Comparison of ENCODE assay signal across 8 mouse cellular contexts in genomic region chr8:84010625-84011611, GRCm38 (mm10). TPM values are rescaled to one million over a fixed set of nuclear protein-coding genes. Genes with fewer than 3 reads are reported as not detected.
DNase-seq lines count a peak whose midpoint lies in the region; ATAC-seq and TF ChIP-seq lines count a peak whose summit lies in the region.

No protein-coding gene starts in this region.

- H3K36me3 ChIP-seq in erythroblast, embryonic 14.5 days (ENCODE audit: control insufficient read depth): no peaks in the 10 kb centered on the region; the same call in 1 of the 2 replicates
- no peaks in the 10 kb centered on the region for H3K36me3 ChIP-seq in heart, postnatal 0 days (replicated peaks; ENCODE audit: control insufficient read depth, insufficient read depth, low read length)
- no peaks in the 10 kb centered on the region for H3K36me3 ChIP-seq in lung, postnatal 0 days (ENCODE audit: insufficient read depth, low read length)

- H3K27me3 ChIP-seq in erythroblast, embryonic 14.5 days (ENCODE audit: control insufficient read depth): peaks cover 64% of the 10 kb centered on the region
- peaks cover 37% of the 10 kb centered on the region for H3K27me3 ChIP-seq in heart, postnatal 0 days (ENCODE audit: control insufficient read depth, insufficient read depth, low read length)
- peaks cover 27% of the 10 kb centered on the region for H3K27me3 ChIP-seq in lung, postnatal 0 days (replicated peaks; ENCODE audit: insufficient read depth, low read length)

- TF ChIP-seq CTCF in bone marrow macrophage, adult 2 months (IDR thresholded peaks at IDR 0.05; ENCODE audit: low read depth, low read length): no peak
- peak; percentile 46 for TF ChIP-seq CTCF in heart, postnatal 0 days (IDR thresholded peaks at IDR 0.05; ENCODE audit: low read depth)
- TF ChIP-seq CTCF in lung, postnatal 0 days (IDR thresholded peaks at IDR 0.05): peak; percentile 78

- H3K4me1 ChIP-seq in bone marrow macrophage, adult 2 months (ENCODE audit: control insufficient read depth, insufficient read depth, low read length): peaks cover 9% of the 10 kb centered on the region
- peaks cover 17% of the 10 kb centered on the region for H3K4me1 ChIP-seq in erythroblast, embryonic 14.5 days (ENCODE audit: control insufficient read depth)
- H3K4me1 ChIP-seq in heart, postnatal 0 days (ENCODE audit: control insufficient read depth, insufficient read depth): peaks cover 18% of the 10 kb centered on the region
- peaks cover 10% of the 10 kb centered on the region for H3K4me1 ChIP-seq in lung, postnatal 0 days (ENCODE audit: insufficient read depth, low read depth, low read length)

- DNase-seq in CD8-positive naive resting alpha-beta T cell, adult 2 months (ENCODE audit: low read depth in 2 of 2, low spot score in 2 of 2): peak; percentile 49 to 51
- peak; percentile 69 for DNase-seq in heart, postnatal 0 days (ENCODE audit: low spot score)
- peak; percentile 87 for DNase-seq in kidney, postnatal 14 days
- DNase-seq in lung, postnatal 0 days (ENCODE audit: low spot score): peak; percentile 72
- DNase-seq in retina, embryonic 14.5 days (ENCODE audit: low spot score): peak; percentile 83
- DNase-seq in thymus, postnatal 36 days: peak; percentile 67 to 77

- no peak for TF ChIP-seq EP300 in heart, postnatal 0 days (IDR thresholded peaks at IDR 0.05; ENCODE audit: low read depth)
- no peak for TF ChIP-seq EP300 in lung, postnatal 0 days (IDR thresholded peaks at IDR 0.05)

- no peak overlapping the region for H3K27ac ChIP-seq in bone marrow macrophage, adult 2 months (ENCODE audit: insufficient read depth, low read depth, low read length)
- H3K27ac ChIP-seq in heart, postnatal 0 days (ENCODE audit: low read depth): no peak overlapping the region
- H3K27ac ChIP-seq in lung, postnatal 0 days (ENCODE audit: low read length): peak overlapping the region; percentile 59; the same call in 1 of the 2 replicates

- peak overlapping the region; percentile 90 for H3K4me2 ChIP-seq in heart, postnatal 0 days (ENCODE audit: low read depth, low read length)
- peak overlapping the region; percentile 90 for H3K4me2 ChIP-seq in lung, postnatal 0 days (replicated peaks; ENCODE audit: low read depth, low read length)

- peak overlapping the region; percentile 55 for H3K4me3 ChIP-seq in bone marrow macrophage, adult 2 months (ENCODE audit: insufficient read depth, low read length)
- peak overlapping the region; percentile 29 for H3K4me3 ChIP-seq in erythroblast, embryonic 14.5 days (replicated peaks)
- H3K4me3 ChIP-seq in heart, postnatal 0 days (ENCODE audit: low read depth, low read length): peak overlapping the region; percentile 53
- H3K4me3 ChIP-seq in lung, postnatal 0 days (ENCODE audit: low read depth, low read length): peak overlapping the region; percentile 47

- peaks cover 24% of the 10 kb centered on the region; the same call in 1 of the 2 replicates for H3K9me3 ChIP-seq in erythroblast, embryonic 14.5 days (ENCODE audit: control insufficient read depth, low read length)
- H3K9me3 ChIP-seq in heart, postnatal 0 days (replicated peaks; ENCODE audit: control insufficient read depth, low read length): no peaks in the 10 kb centered on the region
- H3K9me3 ChIP-seq in lung, postnatal 0 days (ENCODE audit: low read length): no peaks in the 10 kb centered on the region

- no peak overlapping the region for H3K9ac ChIP-seq in heart, postnatal 0 days (replicated peaks; ENCODE audit: low read depth, low read length)
- H3K9ac ChIP-seq in lung, postnatal 0 days (replicated peaks; ENCODE audit: low read depth): 0 out of 2 replicates have a peak overlapping the region, but pooled peaks have one; percentile 5

- 3% methylated on average over 83 of the region's 83 CpGs for WGBS in heart, postnatal 0 days
- WGBS in lung, postnatal 0 days: 2% methylated on average over 59 of the region's 83 CpGs

- peak; percentile 66 for ATAC-seq in heart, postnatal 0 days (ENCODE audit: insufficient read depth, low read depth)
- peak; percentile 58 for ATAC-seq in lung, postnatal 0 days

- no peak for TF ChIP-seq POLR2A in bone marrow macrophage, adult 2 months (IDR thresholded peaks at IDR 0.05; ENCODE audit: borderline replicate concordance, low read depth, low read length)

RNA-seq across cellular contexts. Expression of gene 2210011C24Rik, which starts 1.1 kb away (rescaled TPM):
- 2.4 and 2.8 TPM in 2 replicates for polyA plus RNA-seq in bone marrow macrophage, adult 2 months (2012; ENCODE audit: insufficient read depth, insufficient read length, missing spikeins)
- not detected in 2 replicates for polyA plus RNA-seq in erythroblast, embryonic 14.5 days (2012)
- total RNA-seq in heart, postnatal 0 days (2014; rRNA removed; ENCODE audit: low replicate concordance): 17.8 TPM in 1 of 2 replicates, not detected in the other
- 0.48 and 0.88 TPM in 2 replicates for polyA plus RNA-seq in heart, postnatal 0 days (2015; fragmentation: Nextera tagmentation; extraction: Ambion mirVana)
- 51.0 and 70.4 TPM in 2 replicates for polyA plus RNA-seq in lung, postnatal 0 days (2015; fragmentation: Nextera tagmentation; extraction: Ambion mirVana)

RNA-seq across cellular contexts. Expression of gene 1700067K01Rik, which starts 9.6 kb away (rescaled TPM):
- polyA plus RNA-seq in bone marrow macrophage, adult 2 months (2012; ENCODE audit: insufficient read depth, insufficient read length, missing spikeins): 0.56 TPM in 1 of 2 replicates, not detected in the other
- polyA plus RNA-seq in erythroblast, embryonic 14.5 days (2012): 0.34 and 0.71 TPM in 2 replicates
- total RNA-seq in heart, postnatal 0 days (2014; rRNA removed; ENCODE audit: low replicate concordance): not detected in 2 replicates
- 0.96 and 1.3 TPM in 2 replicates for polyA plus RNA-seq in heart, postnatal 0 days (2015; fragmentation: Nextera tagmentation; extraction: Ambion mirVana)
- 0.63 and 1.0 TPM in 2 replicates for polyA plus RNA-seq in lung, postnatal 0 days (2015; fragmentation: Nextera tagmentation; extraction: Ambion mirVana)

RNA-seq across cellular contexts. Expression of gene Palm3, which starts 10.4 kb away (rescaled TPM):
- polyA plus RNA-seq in bone marrow macrophage, adult 2 months (2012; ENCODE audit: insufficient read depth, insufficient read length, missing spikeins): not detected in 2 replicates
- polyA plus RNA-seq in erythroblast, embryonic 14.5 days (2012): 0.01 TPM in 1 of 2 replicates, not detected in the other
- total RNA-seq in heart, postnatal 0 days (2014; rRNA removed; ENCODE audit: low replicate concordance): not detected in 2 replicates
- 0.33 and 0.41 TPM in 2 replicates for polyA plus RNA-seq in heart, postnatal 0 days (2015; fragmentation: Nextera tagmentation; extraction: Ambion mirVana)
- 1.1 and 1.6 TPM in 2 replicates for polyA plus RNA-seq in lung, postnatal 0 days (2015; fragmentation: Nextera tagmentation; extraction: Ambion mirVana)

RNA-seq across cellular contexts. Expression of gene Samd1, which starts 13.4 kb away (rescaled TPM):
- polyA plus RNA-seq in bone marrow macrophage, adult 2 months (2012; ENCODE audit: insufficient read depth, insufficient read length, missing spikeins): 70.3 and 82.9 TPM in 2 replicates
- 37.5 and 42.8 TPM in 2 replicates for polyA plus RNA-seq in erythroblast, embryonic 14.5 days (2012)
- 46.3 and 52.0 TPM in 2 replicates for total RNA-seq in heart, postnatal 0 days (2014; rRNA removed; ENCODE audit: low replicate concordance)
- 3.6 and 3.7 TPM in 2 replicates for polyA plus RNA-seq in heart, postnatal 0 days (2015; fragmentation: Nextera tagmentation; extraction: Ambion mirVana)
- polyA plus RNA-seq in lung, postnatal 0 days (2015; fragmentation: Nextera tagmentation; extraction: Ambion mirVana): 5.3 and 5.6 TPM in 2 replicates

RNA-seq across cellular contexts. Expression of gene Il27ra, which starts 31.5 kb away (rescaled TPM):
- 0.68 and 1.7 TPM in 2 replicates for polyA plus RNA-seq in bone marrow macrophage, adult 2 months (2012; ENCODE audit: insufficient read depth, insufficient read length, missing spikeins)
- 0.02 TPM in 1 of 2 replicates, not detected in the other for polyA plus RNA-seq in erythroblast, embryonic 14.5 days (2012)
- 3.9 and 5.6 TPM in 2 replicates for total RNA-seq in heart, postnatal 0 days (2014; rRNA removed; ENCODE audit: low replicate concordance)
- polyA plus RNA-seq in heart, postnatal 0 days (2015; fragmentation: Nextera tagmentation; extraction: Ambion mirVana): 2.6 and 3.6 TPM in 2 replicates
- 0.56 and 0.93 TPM in 2 replicates for polyA plus RNA-seq in lung, postnatal 0 days (2015; fragmentation: Nextera tagmentation; extraction: Ambion mirVana)

Comparison
In these comparisons a context has a peak if more than half of its experiments do, and no peak if none do; other contexts are left out.
1. RNA of gene 2210011C24Rik, which starts 1.1 kb away (polyA plus RNA-seq): 51.0 to 70.4 TPM in lung, postnatal 0 days; 2.4 to 2.8 TPM in bone marrow macrophage, adult 2 months, 0.48 to 0.88 TPM in heart, postnatal 0 days and not detected in erythroblast, embryonic 14.5 days; every median in the first group is over 10 times any median in the second.
2. Peak in every context shown above with its lines, with median percentiles within 50 percentile points of each other: DNase-seq and H3K4me3 ChIP-seq.